Mouse (Mus musculus): ENCODE results near the gene Sumo1.

Gene Sumo1

DNA sequence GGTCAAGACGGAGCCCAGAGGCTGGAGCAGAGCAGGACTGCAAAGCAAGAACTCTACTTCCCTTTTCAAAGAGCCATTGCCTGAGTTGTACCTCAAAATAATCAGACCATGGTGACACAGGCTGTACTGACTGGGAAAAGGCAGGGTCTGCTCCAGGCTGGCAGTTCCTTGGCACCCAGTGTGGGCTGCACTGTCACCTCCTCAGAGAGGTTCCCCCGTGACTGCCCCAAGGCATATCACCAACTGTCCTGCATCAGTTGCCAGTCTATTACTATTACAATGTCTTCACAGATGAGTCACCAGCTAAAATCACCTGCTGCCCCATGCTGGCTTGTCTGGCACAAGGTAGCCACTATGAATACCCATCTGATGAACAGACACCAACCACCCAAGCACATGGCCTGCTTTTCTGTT is 77.0 kb downstream of the Sumo1 start:
- no peak for DNase-seq (ENCODE audit: low read depth)

GRCm38 (mm10) chr1:59592876-59593275 is 77.8 kb downstream of the Sumo1 start:
- no peak for DNase-seq (ENCODE audit: low read depth)

- no peak for DNase-seq (ENCODE audit: low read depth)
Observed at GRCm38 (mm10) chr1:59592359-59592758, 78.3 kb downstream of the Sumo1 start.

- no peak for DNase-seq (ENCODE audit: low read depth)
Observed at GRCm38 (mm10) chr1:59589271-59589670, 81.4 kb downstream of the Sumo1 start.

DNA sequence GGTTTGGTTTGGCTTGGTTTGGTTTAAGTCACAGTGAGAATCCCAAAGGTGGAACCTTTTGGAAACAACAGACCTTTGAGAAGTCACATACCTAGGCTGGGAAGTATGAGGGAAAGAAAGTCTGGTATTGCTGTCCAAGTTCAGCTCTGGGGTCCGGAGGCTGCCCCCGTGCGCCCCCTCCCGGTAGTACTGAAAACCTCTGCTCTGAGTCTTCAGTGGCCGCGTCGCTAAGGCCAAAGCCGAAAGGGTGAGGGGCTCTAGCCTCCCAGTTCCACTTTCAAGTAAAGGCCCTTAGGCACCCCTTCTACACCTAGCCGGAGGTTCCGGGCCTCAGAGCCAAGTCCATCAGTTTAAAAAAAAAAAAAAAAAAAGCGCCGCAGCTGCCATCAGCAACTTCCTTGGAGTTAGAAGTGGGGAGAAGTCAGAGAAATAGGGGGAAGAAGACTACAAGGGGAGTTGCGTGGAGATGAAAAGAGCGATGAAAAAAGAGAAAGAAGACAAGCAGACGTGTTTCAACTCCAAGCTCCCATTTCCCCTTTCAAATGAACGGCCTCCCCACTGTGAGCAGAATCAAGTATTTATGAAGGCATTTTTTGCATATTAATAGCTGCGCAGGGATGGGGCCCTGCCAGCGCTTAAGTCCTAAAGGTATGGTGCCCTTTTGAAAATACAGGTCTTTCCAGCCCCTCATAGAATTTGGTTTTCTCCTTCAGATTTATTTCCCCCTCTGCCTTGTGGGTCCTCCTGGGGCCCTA is 85.8 kb downstream of the Sumo1 start:
- DNase-seq (ENCODE audit: low read depth) = peak; percentile 64

GRCm38 (mm10) chr1:59580880-59581279 is 89.8 kb downstream of the Sumo1 start:
- DNase-seq (ENCODE audit: low read depth) = no peak

DNA sequence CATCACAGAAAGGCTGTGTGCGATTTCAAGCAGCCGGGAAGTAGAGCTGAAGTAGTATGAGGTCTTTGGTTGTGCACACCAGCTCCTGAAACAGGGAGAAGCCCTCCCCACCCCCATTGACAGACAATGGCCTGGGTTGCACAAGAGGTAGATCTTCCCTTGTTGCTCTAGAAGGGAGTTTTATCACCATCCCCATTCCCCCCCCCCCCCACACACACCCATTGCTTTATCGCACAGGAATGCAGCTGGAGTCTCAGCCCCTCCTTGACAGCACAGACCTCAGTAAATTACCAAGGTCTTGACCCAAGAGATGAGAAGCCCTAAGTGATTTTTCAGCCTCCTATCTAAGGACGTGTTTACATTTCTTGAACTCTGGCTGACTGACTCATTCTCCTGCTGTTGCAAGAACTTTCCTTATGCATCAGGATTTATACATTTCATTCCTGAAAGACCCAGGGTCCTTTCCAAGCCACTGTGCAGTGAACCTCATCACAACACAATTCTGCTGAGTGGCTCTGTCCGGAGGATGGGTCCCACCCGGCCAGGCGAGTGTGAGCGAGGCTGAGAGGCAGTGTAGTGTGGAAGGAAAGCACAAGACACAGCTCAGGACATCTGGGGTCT is 90.4 kb downstream of the Sumo1 start:
- DNase-seq (ENCODE audit: low read depth) = no peak

GRCm38 (mm10) chr1:59579327-59579726 is 91.3 kb downstream of the Sumo1 start:
- DNase-seq (ENCODE audit: low read depth) = no peak

DNA sequence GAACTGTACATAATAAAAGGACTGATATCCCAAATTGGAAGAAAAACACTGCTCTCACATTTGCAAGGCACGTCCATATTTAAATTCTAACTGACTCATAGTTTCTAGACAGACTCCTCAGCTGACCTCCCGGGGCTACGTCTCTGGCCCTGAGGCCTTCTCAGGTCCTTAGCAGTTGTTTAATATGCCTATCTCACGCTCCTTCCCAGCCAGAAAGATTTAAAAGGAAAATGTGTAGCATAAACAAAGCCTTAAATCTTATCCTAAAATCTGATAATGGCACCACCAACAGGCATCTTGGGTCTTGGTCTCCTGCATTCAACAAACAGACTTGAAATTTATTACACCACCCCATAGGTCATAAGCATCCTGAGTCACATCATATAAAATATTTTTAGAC is 91.9 kb downstream of the Sumo1 start:
- no peak for DNase-seq (ENCODE audit: low read depth)

- DNase-seq (ENCODE audit: low read depth) = no peak
Observed at GRCm38 (mm10) chr1:59574262-59575187, 96.1 kb downstream of the Sumo1 start.

DNA sequence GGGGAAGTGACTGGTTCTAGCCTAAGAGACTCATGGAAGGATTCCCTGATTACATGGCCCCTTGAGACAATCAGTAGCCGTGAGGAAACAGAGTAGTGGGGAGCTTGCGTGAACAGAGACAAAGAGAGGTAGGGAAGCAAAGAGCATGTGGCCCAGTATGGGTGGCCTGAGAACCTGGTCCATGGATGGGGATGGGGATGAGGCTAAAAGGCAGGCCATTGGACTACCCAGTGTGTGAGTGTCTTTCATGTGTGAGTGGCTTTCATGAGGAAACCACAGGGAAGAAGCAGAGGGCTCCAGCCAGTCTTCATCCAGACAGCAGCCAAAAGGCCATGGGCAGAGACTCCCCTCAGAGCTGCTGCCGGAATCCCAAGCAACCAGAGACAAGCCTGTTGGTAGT is 96.8 kb downstream of the Sumo1 start:
- no peak for DNase-seq (ENCODE audit: low read depth)

- DNase-seq (ENCODE audit: low read depth) = no peak
Observed at GRCm38 (mm10) chr1:59571502-59571901, 99.1 kb downstream of the Sumo1 start.

DNA sequence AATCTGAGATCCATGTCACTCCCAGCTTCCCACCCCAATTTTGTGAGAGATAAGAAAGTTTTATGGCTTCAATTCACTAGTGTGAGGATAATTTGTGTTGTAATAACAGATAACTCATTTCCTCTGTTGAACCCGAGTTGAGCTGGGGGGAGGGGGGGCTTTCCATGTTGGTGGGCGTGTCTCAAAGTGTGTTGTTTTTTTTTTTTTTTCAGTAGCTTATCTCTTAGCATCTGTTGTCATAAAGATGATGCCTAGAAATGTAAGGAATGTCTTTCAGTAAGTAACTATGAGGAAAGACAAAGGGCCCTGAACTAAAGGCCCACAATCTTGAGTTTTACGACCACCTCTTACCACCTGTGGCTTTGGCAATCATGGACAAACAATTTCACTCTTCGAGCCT is 99.9 kb downstream of the Sumo1 start:
- DNase-seq (ENCODE audit: low read depth) = no peak

- DNase-seq (ENCODE audit: low read depth) = no peak
Observed at GRCm38 (mm10) chr1:59569301-59569700, 101.3 kb downstream of the Sumo1 start.

DNA sequence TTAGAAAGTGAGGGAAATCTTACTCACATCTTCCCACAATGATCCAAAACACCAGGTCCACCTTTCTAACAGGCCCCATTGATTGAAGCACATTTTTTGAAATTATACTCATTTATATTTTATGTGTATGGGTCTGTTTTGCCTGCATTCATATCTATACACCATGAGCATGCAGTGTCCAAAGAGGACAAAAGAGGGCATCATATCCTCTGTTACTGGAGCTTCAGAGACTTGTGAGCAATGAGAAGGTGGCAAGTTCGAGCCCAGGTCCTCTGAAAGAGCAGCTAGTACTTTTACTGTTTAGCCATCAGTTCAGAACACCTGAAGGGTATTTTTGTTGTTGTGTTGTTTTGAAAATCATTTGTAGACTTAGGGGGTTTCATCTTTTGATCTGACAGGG is 102.4 kb downstream of the Sumo1 start:
- peak; percentile 15 for DNase-seq (ENCODE audit: low read depth)

GRCm38 (mm10) chr1:59567521-59567920 is 103.1 kb downstream of the Sumo1 start:
- DNase-seq (ENCODE audit: low read depth) = no peak

DNA sequence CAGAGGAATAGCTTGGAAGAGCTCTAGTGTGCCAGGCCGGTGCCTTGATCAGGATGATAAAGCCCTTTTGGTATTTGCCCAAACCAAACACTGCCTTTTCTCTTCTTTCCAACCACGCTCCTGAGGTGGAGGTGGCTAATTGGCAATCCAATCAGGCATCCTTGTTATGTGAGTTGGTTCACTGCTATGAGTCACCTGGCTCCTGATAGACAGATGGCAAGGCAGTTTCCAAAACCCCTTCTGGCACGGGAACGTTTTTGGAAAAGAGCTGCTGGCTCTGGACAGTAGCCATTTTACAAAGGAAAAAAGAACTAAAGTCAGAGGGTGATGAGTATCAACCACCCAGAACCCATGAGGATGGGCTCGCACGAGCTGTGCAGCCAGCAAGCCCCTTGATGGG is 103.7 kb downstream of the Sumo1 start:
- no peak for DNase-seq (ENCODE audit: low read depth)

- no peak for DNase-seq (ENCODE audit: low read depth)
Observed at GRCm38 (mm10) chr1:59566281-59566680, 104.4 kb downstream of the Sumo1 start.

- peak; percentile 4 for DNase-seq (ENCODE audit: low read depth)
Observed at GRCm38 (mm10) chr1:59565804-59566203, 104.8 kb downstream of the Sumo1 start.

DNA sequence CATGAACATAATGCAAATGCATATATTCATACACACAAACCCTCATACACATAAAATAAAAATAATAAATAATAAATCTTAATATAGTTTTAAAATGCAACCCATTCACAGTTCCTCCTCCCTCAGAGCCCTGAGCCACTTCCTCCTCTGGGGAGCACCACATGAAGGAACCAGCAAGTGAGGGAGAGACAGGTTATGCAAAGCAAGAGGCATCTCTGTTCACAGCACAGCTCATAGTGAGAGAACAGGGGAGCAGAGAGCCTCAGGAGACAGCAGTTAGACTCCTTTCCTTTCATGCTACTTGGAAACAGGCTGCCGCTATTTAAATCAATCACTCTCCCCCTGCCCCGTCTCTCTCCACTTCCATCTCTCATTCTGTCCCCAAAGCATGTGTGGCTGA is 107.1 kb downstream of the Sumo1 start:
- no peak for DNase-seq (ENCODE audit: low read depth)

- DNase-seq (ENCODE audit: low read depth) = no peak
Observed at GRCm38 (mm10) chr1:59553708-59554107, 116.9 kb downstream of the Sumo1 start.

DNA sequence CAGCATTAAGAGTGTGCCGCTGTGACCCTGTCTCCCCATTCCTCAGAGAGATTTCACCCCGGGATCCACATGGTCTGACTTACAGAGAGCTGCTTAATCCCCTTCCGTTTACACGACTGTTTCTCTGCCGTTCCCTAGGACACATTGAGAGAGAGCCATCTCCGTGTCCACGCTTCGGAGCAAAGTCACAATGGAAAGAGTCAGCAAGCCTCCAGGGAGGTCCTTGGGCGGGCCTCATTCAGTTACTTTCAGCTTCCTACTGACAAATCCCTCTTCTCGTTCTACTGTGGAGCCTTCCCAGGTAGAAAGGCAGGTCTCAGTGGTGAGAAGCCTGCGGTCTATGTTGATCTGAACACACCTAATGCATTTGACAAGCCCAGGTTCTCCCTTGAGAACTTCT is 119.6 kb downstream of the Sumo1 start:
- no peak for DNase-seq (ENCODE audit: low read depth)

DNA sequence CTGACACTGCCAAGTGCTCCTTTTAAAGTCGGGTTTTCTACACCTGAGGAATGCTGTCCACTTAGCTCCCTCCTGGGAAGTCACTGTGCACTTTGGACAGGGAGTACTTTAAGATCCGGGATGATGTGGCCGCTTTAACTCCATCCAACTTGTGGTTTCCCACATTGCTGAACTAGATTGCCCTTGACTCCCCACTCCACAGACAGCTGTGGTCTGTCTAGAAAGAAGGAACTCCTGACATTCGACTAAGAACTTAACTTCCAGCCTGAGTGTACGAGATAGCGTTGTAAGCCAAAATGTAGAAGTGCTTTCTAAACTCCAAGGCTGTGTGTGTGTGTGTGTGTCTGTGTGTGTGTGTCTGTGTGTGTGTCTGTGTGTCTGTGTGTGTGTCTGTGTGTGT is 120.4 kb downstream of the Sumo1 start:
- no peak for DNase-seq (ENCODE audit: low read depth)

Measured in induced T-regulatory cell, adult 2 months (primary cell).